ENCODE assay signal across 9 mouse cellular contexts in the genomic region with DNA sequence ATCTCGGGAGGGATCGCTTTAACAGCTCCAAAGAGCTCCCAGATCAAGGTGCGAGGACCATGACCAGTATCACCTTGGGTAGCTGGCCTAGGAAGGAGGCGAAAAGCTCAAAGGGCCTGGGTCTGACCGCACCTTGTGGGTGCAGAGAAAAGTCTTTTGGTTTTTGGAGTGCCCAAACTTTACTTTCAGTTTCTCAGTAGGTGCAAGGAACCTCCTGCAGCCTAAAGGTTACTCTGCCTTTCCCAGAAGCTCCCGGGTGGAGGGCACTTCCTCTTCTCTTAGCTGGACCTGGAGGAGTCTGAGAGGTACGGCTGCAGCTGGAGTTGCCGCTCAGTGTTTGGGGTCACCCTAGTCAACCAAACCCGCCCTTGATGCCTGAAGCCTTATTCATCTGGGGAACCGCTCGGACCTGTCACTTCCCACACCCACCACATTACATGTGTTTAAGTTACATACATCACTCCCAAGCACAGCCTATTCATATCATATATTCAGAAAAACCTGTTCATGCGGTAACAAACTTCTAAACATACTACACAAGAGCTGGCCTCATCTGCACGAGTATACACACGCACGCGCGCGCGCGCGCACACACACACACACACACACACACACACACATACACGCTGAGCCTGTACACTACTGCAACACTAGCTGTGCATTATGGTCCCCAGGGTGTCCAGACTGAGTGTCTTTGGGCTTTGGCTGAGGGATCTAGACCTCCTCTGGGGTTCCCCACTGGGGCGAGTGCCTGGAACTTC. TPM values are rescaled to one million over a fixed set of nuclear protein-coding genes. Genes with fewer than 3 reads are reported as not detected.
DNase-seq lines count a peak whose midpoint lies in the region; ATAC-seq and TF ChIP-seq lines count a peak whose summit lies in the region.
"Had no signal": no experiment of that assay in that cellular context is flagged by ENCODE, and none has a peak within 500 bp of the region (broad histone marks: within the 10 kb centered on the region; RNA-seq: fewer than 3 reads in every experiment).

No protein-coding gene starts in this region.

- no peak for TF ChIP-seq POLR2A in brain, embryonic 14.5 days (IDR thresholded peaks at IDR 0.05; ENCODE audit: borderline replicate concordance, extremely low read depth, insufficient read depth, insufficient read length, poor library complexity, severe bottlenecking)

- H3K36me3 ChIP-seq in hindbrain, embryonic 11.5 days (ENCODE audit: control insufficient read depth, insufficient read depth, low read length) = no peaks in the 10 kb centered on the region
- no peaks in the 10 kb centered on the region for H3K36me3 ChIP-seq in liver, embryonic 13.5 days

- 4% methylated on average over 23 of the region's 23 CpGs for WGBS in hindbrain, embryonic 11.5 days
- 5% methylated on average over 23 of the region's 23 CpGs for WGBS in liver, embryonic 13.5 days (ENCODE audit: insufficient replicate concordance)

- H3K9me3 ChIP-seq in hindbrain, embryonic 11.5 days (ENCODE audit: control insufficient read depth, low read length) = no peaks in the 10 kb centered on the region
- no peaks in the 10 kb centered on the region for H3K9me3 ChIP-seq in liver, embryonic 13.5 days (replicated peaks)

- peak overlapping the region; percentile 77 for H3K4me3 ChIP-seq in gastrocnemius, adult 2 months
- 0 out of 2 replicates have a peak overlapping the region, but pooled peaks have one; percentile 2 for H3K4me3 ChIP-seq in hindbrain, embryonic 11.5 days (ENCODE audit: low read depth, low read length)
- H3K4me3 ChIP-seq in liver, embryonic 13.5 days (replicated peaks) = peak overlapping the region; percentile 57

- DNase-seq in gastrocnemius, adult 2 months = peak; percentile 29
- no peak for DNase-seq in gastrocnemius, adult 18-20 months (ENCODE audit: low spot score)
- peak; percentile 43 for DNase-seq in brain, embryonic 14.5 days (ENCODE audit: low read depth)
- DNase-seq in hindbrain, embryonic 11.5 days (ENCODE audit: low spot score) = peak; percentile 61
- DNase-seq in liver, embryonic 13.5 days = no peak
- peak; percentile 63 for DNase-seq in retina, postnatal 1 day
- no peak for DNase-seq in frontal cortex, postnatal 10 days (ENCODE audit: low spot score in 2 of 2)

- no peak for ATAC-seq in hindbrain, embryonic 11.5 days (ENCODE audit: low FRiP score)
- no peak for ATAC-seq in liver, embryonic 13.5 days (ENCODE audit: low read depth)
- no peak for ATAC-seq in erythroid progenitor cell, adult 5-6 weeks (replicated peaks; ENCODE audit: low FRiP score, poor library complexity, severe bottlenecking)

- peaks cover 95% of the 10 kb centered on the region for H3K27me3 ChIP-seq in hindbrain, embryonic 11.5 days (ENCODE audit: control insufficient read depth, insufficient read depth, low read length)
- H3K27me3 ChIP-seq in liver, embryonic 13.5 days = peaks cover 99% of the 10 kb centered on the region

- intact Hi-C loops in gastrocnemius, adult 2 months (cut with DNase I) = loop anchor here (5.0 to 10.0 kb wide), 2 partner anchors 51 to 101 kb away; partner anchors contain the start of genes Nr2e1 and Ostm1

- H3K4me2 ChIP-seq in hindbrain, embryonic 11.5 days (replicated peaks; ENCODE audit: low read depth, low read length) = peak overlapping the region; percentile 17
- peak overlapping the region; percentile 70 for H3K4me2 ChIP-seq in liver, embryonic 13.5 days

- no peak overlapping the region for H3K27ac ChIP-seq in gastrocnemius, adult 2 months
- no peak overlapping the region for H3K27ac ChIP-seq in hindbrain, embryonic 11.5 days (ENCODE audit: low read depth, low read length)
- H3K27ac ChIP-seq in liver, embryonic 13.5 days = no peak overlapping the region

- H3K4me1 ChIP-seq in hindbrain, embryonic 11.5 days (replicated peaks; ENCODE audit: control insufficient read depth, insufficient read depth, low read length) = peaks cover 6% of the 10 kb centered on the region
- peaks cover 33% of the 10 kb centered on the region for H3K4me1 ChIP-seq in liver, embryonic 13.5 days (replicated peaks)

- H3K9ac ChIP-seq in hindbrain, embryonic 11.5 days (ENCODE audit: low read depth, low read length) = no peak overlapping the region
- peak overlapping the region; percentile 17; the same call in 1 of the 2 replicates for H3K9ac ChIP-seq in liver, embryonic 13.5 days

- TF ChIP-seq CTCF in gastrocnemius, adult 2 months (IDR thresholded peaks at IDR 0.05) = no peak
- TF ChIP-seq CTCF in brain, embryonic 14.5 days (IDR thresholded peaks at IDR 0.05; ENCODE audit: borderline replicate concordance, extremely low read depth, insufficient read depth, insufficient read length) = no peak

RNA-seq across cellular contexts. Expression of gene Ostm1, which starts 49.9 kb away (rescaled TPM):
- 10 to 100 TPM; 14.7 to 22.2 TPM for total RNA-seq in gastrocnemius, adult 2 months (2021)
- 10 to 100 TPM; 18.3 to 24.3 TPM for total RNA-seq in gastrocnemius, adult 18-20 months (2021)
- 29.2 and 37.4 TPM in 2 replicates for polyA plus RNA-seq in brain, embryonic 14.5 days (2012; rRNA removed)
- 20.2 and 23.1 TPM in 2 replicates for polyA plus RNA-seq in hindbrain, embryonic 11.5 days (2014; fragmentation: Nextera tagmentation; extraction: Ambion mirVana)
- polyA plus RNA-seq in liver, embryonic 13.5 days (2015; fragmentation: Nextera tagmentation; extraction: Ambion mirVana) = 15.6 and 18.4 TPM in 2 replicates
- 7.9 and 15.5 TPM in 2 replicates for total RNA-seq in erythroid progenitor cell, adult 5-6 weeks (2015; ENCODE audit: low replicate concordance)
- total RNA-seq in erythroid progenitor cell, adult 5-6 weeks (2017; ENCODE audit: low replicate concordance) = 18.5 and 22.8 TPM in 2 replicates

RNA-seq across cellular contexts. Expression of gene Nr2e1, which starts 50.1 kb away (rescaled TPM):
- not detected for total RNA-seq in gastrocnemius, adult 2 months (2021)
- not detected for total RNA-seq in gastrocnemius, adult 18-20 months (2021)
- polyA plus RNA-seq in brain, embryonic 14.5 days (2012; rRNA removed) = 14.6 and 34.7 TPM in 2 replicates
- polyA plus RNA-seq in hindbrain, embryonic 11.5 days (2014; fragmentation: Nextera tagmentation; extraction: Ambion mirVana) = 0.11 and 0.71 TPM in 2 replicates
- polyA plus RNA-seq in liver, embryonic 13.5 days (2015; fragmentation: Nextera tagmentation; extraction: Ambion mirVana) = not detected in 2 replicates
- total RNA-seq in erythroid progenitor cell, adult 5-6 weeks (2015; ENCODE audit: low replicate concordance) = not detected in 2 replicates
- not detected in 2 replicates for total RNA-seq in erythroid progenitor cell, adult 5-6 weeks (2017; ENCODE audit: low replicate concordance)
- polyA plus RNA-seq: gonadal fat pad, adult 2 months had no signal

Comparison
In these comparisons a context has a peak if more than half of its experiments do, and no peak if none do; other contexts are left out.
1. DNase-seq: peak in gastrocnemius, adult 2 months (single experiment), brain, embryonic 14.5 days (single experiment), hindbrain, embryonic 11.5 days (single experiment) and retina, postnatal 1 day (single experiment); none in gastrocnemius, adult 18-20 months (single experiment), liver, embryonic 13.5 days (single experiment) and frontal cortex, postnatal 10 days (0 of 2).
2. H3K4me3 ChIP-seq: peak in every context shown above with its lines; median percentile 77 in gastrocnemius, adult 2 months; 57 in liver, embryonic 13.5 days; 2 in hindbrain, embryonic 11.5 days.